Mouse (Mus musculus): ENCODE measurements at regions not wholly inside any gene's neighbourhood (a gene's known extent, or its start where the extent isn't known, plus 50 kb on each side); places are given as distances from the start of the nearest gene placed in this dataset.

GRCm38 (mm10) chr11:84701319-84702175 lies 117.8 kb downstream of the Mrm1 start:
- no peak for DNase-seq

- DNase-seq = no peak
Measured at GRCm38 (mm10) chr11:84697521-84697920, 121.8 kb downstream of the Mrm1 start.

- peak; percentile 44 for DNase-seq
Measured at GRCm38 (mm10) chr11:84692638-84693037, 126.7 kb downstream of the Mrm1 start.

GRCm38 (mm10) chr11:84691410-84692148 lies 127.7 kb downstream of the Mrm1 start:
- no peak for DNase-seq

GRCm38 (mm10) chr11:84686473-84686872 lies 132.8 kb downstream of the Mrm1 start:
- DNase-seq = no peak

GRCm38 (mm10) chr11:84684325-84684724 lies 135.0 kb downstream of the Mrm1 start:
- DNase-seq = no peak

DNA sequence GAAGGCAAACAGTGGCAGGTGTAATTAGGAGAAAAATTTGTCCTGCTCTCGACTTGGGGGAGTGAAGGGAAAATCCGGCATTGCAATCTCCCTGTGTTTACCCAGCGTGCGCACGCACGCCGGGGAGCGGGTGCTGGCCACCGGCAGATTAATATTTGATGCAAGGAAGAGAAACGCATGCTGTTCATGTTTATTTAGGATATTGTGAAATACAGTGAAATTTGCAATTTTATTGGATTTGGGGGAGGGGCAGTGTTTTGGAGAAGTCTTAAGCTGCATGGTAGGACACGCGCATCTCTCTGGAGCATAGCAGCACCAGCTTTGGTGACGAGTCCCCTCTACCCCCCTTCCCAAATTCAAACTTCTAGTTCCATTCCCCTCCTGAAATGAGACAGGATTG lies 136.4 kb downstream of the Mrm1 start:
- DNase-seq = no peak

GRCm38 (mm10) chr11:84676377-84677078 lies 142.8 kb downstream of the Mrm1 start:
- DNase-seq = no peak

- DNase-seq = peak; percentile 7
Measured at GRCm38 (mm10) chr11:84672841-84673473, 146.4 kb downstream of the Mrm1 start.

GRCm38 (mm10) chr11:84671585-84671984 lies 146.2 kb upstream of the Lhx1 start:
- peak; percentile 66 for DNase-seq

- DNase-seq = no peak
Measured at GRCm38 (mm10) chr11:84667711-84668110, 142.4 kb upstream of the Lhx1 start.

GRCm38 (mm10) chr11:84664258-84664657 lies 138.9 kb upstream of the Lhx1 start:
- DNase-seq = no peak

DNA sequence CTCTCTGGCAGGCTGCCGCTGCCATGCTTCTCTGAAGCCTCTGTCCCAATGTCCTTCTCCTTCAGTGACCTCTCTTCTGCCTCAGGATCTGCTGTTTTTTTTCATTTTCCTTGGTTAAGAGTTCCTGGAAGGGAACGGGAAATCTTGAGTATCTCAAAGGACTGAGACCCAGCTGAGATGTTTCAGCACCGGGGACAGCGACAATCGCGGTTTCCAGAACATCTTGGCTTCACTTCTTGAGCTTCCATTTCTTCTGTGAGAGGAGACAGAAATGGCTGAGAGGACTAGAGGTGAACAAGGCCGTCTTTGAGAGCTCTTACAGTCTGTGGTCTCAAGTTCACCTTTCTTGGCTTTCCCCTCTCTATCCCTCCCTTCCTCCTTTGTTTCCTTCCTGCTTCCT lies 136.6 kb upstream of the Lhx1 start:
- DNase-seq = peak; percentile 80

DNA sequence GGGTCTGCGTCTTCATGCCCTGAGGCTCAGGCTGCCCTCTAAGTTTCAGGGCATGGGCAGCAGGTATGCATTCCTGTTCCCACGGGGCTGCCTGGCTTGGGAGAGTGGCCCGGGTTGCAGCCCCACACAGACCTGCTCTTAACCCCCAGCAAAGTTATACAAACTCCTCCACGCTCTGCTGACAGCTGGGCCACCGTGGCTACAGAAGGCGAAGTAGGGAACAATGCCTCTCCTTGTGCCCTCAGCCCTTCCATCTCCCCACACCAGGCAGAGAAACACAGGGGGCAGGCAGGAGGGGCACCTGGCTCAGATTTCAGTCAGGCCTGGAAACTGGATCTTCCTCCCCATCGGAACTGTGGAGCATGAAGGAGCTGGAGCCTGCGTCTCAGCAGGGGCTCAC lies 135.5 kb upstream of the Lhx1 start:
- DNase-seq = no peak

- no peak for DNase-seq
Measured at GRCm38 (mm10) chr11:84659370-84659937, 134.1 kb upstream of the Lhx1 start.

DNA sequence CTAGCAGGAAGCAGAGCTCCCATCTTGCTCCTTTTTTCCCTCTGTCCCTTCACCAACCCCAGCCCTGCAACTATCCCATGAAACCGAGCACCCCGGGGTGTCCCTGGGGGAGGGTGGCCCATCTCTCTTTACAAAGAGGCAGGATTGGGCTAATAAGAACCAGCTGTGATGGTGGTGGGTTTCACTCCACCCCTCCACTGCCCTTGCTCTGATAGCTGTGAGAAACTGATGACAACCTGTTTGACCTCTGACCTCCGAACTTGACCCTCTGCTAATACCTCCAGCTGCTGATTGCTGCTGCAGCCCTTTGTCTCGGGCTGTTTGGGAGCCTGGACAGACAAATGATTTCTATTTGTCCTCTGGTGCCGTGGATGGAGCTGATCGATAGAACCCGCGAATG lies 128.1 kb upstream of the Lhx1 start:
- DNase-seq = no peak

GRCm38 (mm10) chr11:84648899-84649298 lies 123.6 kb upstream of the Lhx1 start:
- DNase-seq = no peak

GRCm38 (mm10) chr11:84647104-84647503 lies 121.8 kb upstream of the Lhx1 start:
- DNase-seq = no peak

DNA sequence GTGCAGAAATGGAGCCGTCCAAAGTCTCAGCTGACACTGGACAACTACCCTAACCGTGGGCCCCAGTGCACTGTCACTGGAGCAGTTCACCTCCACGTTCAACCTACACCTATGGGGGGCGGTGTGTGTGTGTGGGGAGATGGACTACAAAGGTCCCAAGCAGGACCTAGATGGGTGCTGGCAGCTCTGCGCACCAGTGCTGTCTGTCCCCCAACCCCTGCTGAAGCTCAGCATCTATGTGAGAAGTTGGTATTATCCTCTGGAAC lies 117.7 kb upstream of the Lhx1 start:
- no peak for DNase-seq

- DNase-seq = peak; percentile 29
Measured at GRCm38 (mm10) chr11:84642300-84643106, 117.2 kb upstream of the Lhx1 start.

DNA sequence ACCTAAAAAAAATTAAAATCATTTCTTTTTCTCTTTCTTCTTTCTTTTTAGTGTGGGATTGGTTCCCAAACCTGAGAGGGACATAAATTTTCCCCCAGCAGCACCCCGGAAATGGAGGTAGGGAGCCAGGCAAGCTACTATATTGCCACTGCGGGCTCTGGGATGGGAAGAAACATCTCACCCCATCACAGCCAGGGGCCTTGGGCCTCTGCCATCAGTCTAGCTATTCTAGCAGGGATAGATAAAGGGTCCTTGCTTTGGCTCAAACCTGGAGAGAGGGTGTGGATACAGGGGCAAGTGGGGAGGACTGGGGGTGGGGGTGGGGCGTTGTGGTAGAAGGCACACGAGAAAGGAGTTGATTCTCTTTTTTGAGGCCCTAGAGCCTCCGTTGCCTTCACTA lies 116.3 kb upstream of the Lhx1 start:
- no peak for DNase-seq

DNA sequence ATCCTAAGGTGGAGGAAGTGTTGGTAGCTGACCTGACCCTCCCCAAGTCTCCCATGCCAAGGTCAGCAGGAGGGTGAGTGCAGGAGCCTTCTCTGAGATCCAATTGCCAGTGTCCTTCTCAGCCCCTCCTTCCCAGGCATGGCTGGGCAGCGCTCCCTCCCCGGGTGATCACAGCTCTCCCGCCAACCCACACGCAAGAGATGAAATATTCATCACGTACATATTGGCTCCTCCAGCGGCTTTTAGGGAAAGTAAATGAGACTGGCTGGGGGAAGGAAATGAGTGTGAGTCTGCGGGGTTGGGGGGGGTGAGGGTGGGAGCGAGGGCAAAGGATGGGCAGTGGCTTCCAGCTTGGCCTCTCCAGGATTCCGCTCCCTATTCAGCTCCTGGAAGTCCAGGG lies 113.0 kb upstream of the Lhx1 start:
- no peak for DNase-seq

All from adrenal gland, postnatal 10 days (tissue).